Mouse (Mus musculus): ENCODE measurements at regions not wholly inside any gene's neighbourhood (a gene's known extent, or its start where the extent isn't known, plus 50 kb on each side); places are given as distances from the start of the nearest gene placed in this dataset.

- H3K4me3 ChIP-seq: no peak overlapping the region
- H3K4me1 ChIP-seq (replicated peaks): no peaks in the 10 kb centered on the region
- no peak overlapping the region for H3K4me2 ChIP-seq
- no peaks in the 10 kb centered on the region for H3K27me3 ChIP-seq
- ATAC-seq (ENCODE audit: low FRiP score, low read depth): no peak
- no peaks in the 10 kb centered on the region; the same call in 1 of the 2 replicates for H3K9me3 ChIP-seq
- no peak overlapping the region for H3K9ac ChIP-seq
- no peaks in the 10 kb centered on the region for H3K36me3 ChIP-seq
- H3K27ac ChIP-seq (replicated peaks): no peak overlapping the region
- 50% methylated on average over 8 of the region's 8 CpGs for WGBS
These were observed 716.9 kb downstream of the Vrk1 start for GRCm38 (mm10) chr12:106726920-106727319.

- no peaks in the 10 kb centered on the region for H3K27me3 ChIP-seq
- no peak overlapping the region for H3K27ac ChIP-seq (replicated peaks)
- no peak overlapping the region for H3K4me3 ChIP-seq
- ATAC-seq (ENCODE audit: low FRiP score, low read depth): no peak
- H3K36me3 ChIP-seq: no peaks in the 10 kb centered on the region
- H3K4me2 ChIP-seq: no peak overlapping the region
- H3K9me3 ChIP-seq: no peaks in the 10 kb centered on the region; the same call in 1 of the 2 replicates
- H3K4me1 ChIP-seq (replicated peaks): no peaks in the 10 kb centered on the region
- WGBS: 76% methylated on average over 3 of the region's 3 CpGs
- H3K9ac ChIP-seq: no peak overlapping the region
These were observed 717.5 kb downstream of the Vrk1 start for GRCm38 (mm10) chr12:106727486-106727885.

- WGBS: 83% methylated on average over 5 of the region's 5 CpGs
These were observed 719.7 kb downstream of the Vrk1 start for GRCm38 (mm10) chr12:106729686-106730085.

GRCm38 (mm10) chr12:106732108-106732857 is 722.3 kb downstream of the Vrk1 start:
- H3K4me1 ChIP-seq (replicated peaks): no peaks in the 10 kb centered on the region
- no peak overlapping the region for H3K27ac ChIP-seq (replicated peaks)
- no peak for ATAC-seq (ENCODE audit: low FRiP score, low read depth)
- H3K36me3 ChIP-seq: no peaks in the 10 kb centered on the region
- no peaks in the 10 kb centered on the region for H3K9me3 ChIP-seq
- no peak overlapping the region for H3K4me2 ChIP-seq
- H3K27me3 ChIP-seq: no peaks in the 10 kb centered on the region
- H3K9ac ChIP-seq: no peak overlapping the region
- no peak overlapping the region for H3K4me3 ChIP-seq
- 78% methylated on average over 16 of the region's 16 CpGs for WGBS

More at GRCm38 (mm10) chr12:106729686-106730085, 719.7 kb downstream of the Vrk1 start:
- no peaks in the 10 kb centered on the region for H3K27me3 ChIP-seq
- ATAC-seq (ENCODE audit: low FRiP score, low read depth): no peak
- H3K27ac ChIP-seq (replicated peaks): no peak overlapping the region
- H3K9ac ChIP-seq: no peak overlapping the region
- H3K4me2 ChIP-seq: no peak overlapping the region
- H3K4me1 ChIP-seq (replicated peaks): no peaks in the 10 kb centered on the region
- H3K4me3 ChIP-seq: no peak overlapping the region
- no peaks in the 10 kb centered on the region for H3K36me3 ChIP-seq
- no peaks in the 10 kb centered on the region; the same call in 1 of the 2 replicates for H3K9me3 ChIP-seq

DNA sequence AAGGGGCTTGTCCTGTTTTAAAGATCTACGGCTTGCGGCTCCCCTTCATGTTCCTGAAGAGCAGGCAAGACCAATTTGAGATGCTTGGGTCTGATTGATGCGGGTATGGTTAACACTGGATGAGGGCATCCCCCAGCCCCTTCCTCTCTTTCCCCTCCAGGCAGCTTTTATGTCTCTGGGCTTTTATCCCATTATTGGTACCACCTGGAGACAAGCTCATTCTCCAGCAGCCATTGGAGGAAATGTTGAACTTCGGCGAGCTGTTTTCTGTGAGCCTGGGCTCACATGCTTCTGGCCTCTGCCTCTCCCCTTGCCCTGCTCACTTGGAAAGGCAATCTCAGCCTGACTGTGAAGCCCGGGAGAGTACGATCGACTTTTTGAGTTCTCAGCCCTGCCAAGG is 738.7 kb downstream of the Vrk1 start:
- Histone ChIP-seq H3K27me3 (no peaks in the 10 kb centered on the region), H3K4me1 (replicated peaks) (no peaks in the 10 kb centered on the region), H3K4me3 (no peak overlapping the region), H3K27ac (replicated peaks) (no peak overlapping the region), H3K36me3 (no peaks in the 10 kb centered on the region), H3K4me2 (no peak overlapping the region), H3K9ac (no peak overlapping the region), H3K9me3 (no peaks in the 10 kb centered on the region)
- 89% methylated on average over 8 of the region's 8 CpGs for WGBS
- ATAC-seq (ENCODE audit: low FRiP score, low read depth): no peak

- Histone ChIP-seq H3K27me3 (no peaks in the 10 kb centered on the region), H3K4me2 (no peak overlapping the region), H3K9me3 (0 out of 2 replicates have a peak, but pooled peaks cover 4% of the 10 kb centered on the region), H3K9ac (no peak overlapping the region), H3K36me3 (no peaks in the 10 kb centered on the region), H3K27ac (replicated peaks) (no peak overlapping the region), H3K4me1 (replicated peaks) (no peaks in the 10 kb centered on the region), H3K4me3 (no peak overlapping the region)
- WGBS: 83% methylated on average over 7 of the region's 7 CpGs
- ATAC-seq (ENCODE audit: low FRiP score, low read depth): no peak
These were observed 724.9 kb upstream of the 3110018I06Rik start for GRCm38 (mm10) chr12:106763552-106763951.

- Histone ChIP-seq H3K9ac (no peak overlapping the region), H3K4me3 (no peak overlapping the region), H3K4me1 (replicated peaks) (no peaks in the 10 kb centered on the region), H3K27me3 (no peaks in the 10 kb centered on the region), H3K27ac (replicated peaks) (no peak overlapping the region), H3K4me2 (no peak overlapping the region), H3K9me3 (no peaks in the 10 kb centered on the region), H3K36me3 (no peaks in the 10 kb centered on the region)
- WGBS: 79% methylated on average over 7 of the region's 7 CpGs
- no peak for ATAC-seq (ENCODE audit: low FRiP score, low read depth)
These were observed 723.9 kb upstream of the 3110018I06Rik start for GRCm38 (mm10) chr12:106764516-106764915.

DNA sequence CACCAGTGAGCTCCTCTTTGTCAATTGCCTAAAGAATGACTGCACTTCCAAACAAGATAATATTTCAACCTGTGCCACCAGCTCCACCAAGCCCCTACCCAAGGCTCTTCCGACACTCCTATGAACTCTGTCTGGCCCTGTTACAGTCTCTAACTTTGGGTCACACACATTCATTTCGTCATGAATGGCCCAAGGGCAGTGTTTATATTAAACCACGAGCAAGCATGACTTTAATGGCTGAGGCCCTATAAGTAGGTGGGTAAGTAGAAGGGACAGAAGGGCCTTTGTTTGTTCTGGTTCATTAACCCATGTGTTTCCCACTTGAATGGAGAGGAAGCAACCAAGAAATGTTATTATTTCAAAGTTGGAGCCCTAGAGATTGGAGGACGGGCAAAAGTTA is 714.9 kb upstream of the 3110018I06Rik start:
- Histone ChIP-seq H3K27ac (replicated peaks) (no peak overlapping the region), H3K36me3 (no peaks in the 10 kb centered on the region), H3K4me1 (replicated peaks) (no peaks in the 10 kb centered on the region), H3K4me2 (no peak overlapping the region), H3K4me3 (no peak overlapping the region), H3K27me3 (no peaks in the 10 kb centered on the region), H3K9ac (no peak overlapping the region), H3K9me3 (no peaks in the 10 kb centered on the region)
- ATAC-seq (ENCODE audit: low FRiP score, low read depth): no peak
- WGBS: 70% methylated on average over 4 of the region's 4 CpGs

DNA sequence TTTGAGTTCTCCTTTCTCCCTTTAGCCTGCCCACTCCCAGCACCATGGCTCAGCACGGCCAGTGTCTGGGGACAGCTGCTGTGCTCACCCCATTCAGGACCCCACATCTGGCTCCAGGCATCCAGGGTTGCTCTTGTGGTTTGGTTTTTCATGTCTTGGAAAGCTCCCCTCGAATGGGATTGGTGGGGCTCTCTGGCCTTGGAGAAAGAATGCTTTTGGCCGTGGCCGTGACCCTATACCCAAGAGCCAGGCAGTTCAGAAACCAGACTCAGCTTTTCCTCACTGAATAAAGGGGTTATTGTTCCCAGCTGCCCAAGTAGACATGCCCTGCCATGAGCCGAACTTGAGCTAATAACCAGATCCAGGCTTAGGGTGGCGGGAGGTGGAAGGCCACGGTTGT is 691.8 kb upstream of the 3110018I06Rik start:
- Histone ChIP-seq H3K27ac (replicated peaks) (no peak overlapping the region), H3K27me3 (no peaks in the 10 kb centered on the region), H3K4me2 (no peak overlapping the region), H3K36me3 (no peaks in the 10 kb centered on the region), H3K9me3 (no peaks in the 10 kb centered on the region), H3K4me1 (replicated peaks) (no peaks in the 10 kb centered on the region), H3K4me3 (no peak overlapping the region), H3K9ac (no peak overlapping the region)
- no peak for ATAC-seq (ENCODE audit: low FRiP score, low read depth)
- WGBS: 79% methylated on average over 7 of the region's 7 CpGs

DNA sequence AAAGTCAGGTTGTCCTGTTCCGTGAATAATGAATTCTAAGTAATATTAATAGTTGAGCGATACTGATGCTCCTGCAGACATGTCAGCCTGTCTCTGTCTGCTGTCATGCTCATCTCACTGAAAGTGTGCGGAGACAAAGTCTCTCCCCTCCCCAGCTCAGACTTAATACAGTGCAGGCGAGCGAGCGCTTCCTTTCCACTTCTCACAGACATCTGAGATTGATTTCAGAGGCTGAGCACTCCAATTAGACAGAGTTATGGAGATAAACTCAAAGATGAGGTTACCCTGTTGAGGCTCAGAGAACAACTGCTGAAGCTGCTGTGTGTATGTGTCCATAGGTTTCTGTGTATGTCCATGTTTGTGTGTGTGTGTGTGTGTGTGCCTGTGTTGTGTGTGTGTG is 668.7 kb upstream of the 3110018I06Rik start:
- 86% methylated on average over 6 of the region's 6 CpGs for WGBS
- no peaks in the 10 kb centered on the region for H3K27me3 ChIP-seq
- no peaks in the 10 kb centered on the region for H3K36me3 ChIP-seq
- no peak overlapping the region for H3K4me2 ChIP-seq
- H3K27ac ChIP-seq (replicated peaks): no peak overlapping the region
- no peaks in the 10 kb centered on the region; the same call in 1 of the 2 replicates for H3K9me3 ChIP-seq
- no peak overlapping the region for H3K4me3 ChIP-seq
- H3K4me1 ChIP-seq (replicated peaks): no peaks in the 10 kb centered on the region
- no peak overlapping the region for H3K9ac ChIP-seq
- no peak for ATAC-seq (ENCODE audit: low FRiP score, low read depth)

- Histone ChIP-seq H3K4me2 (no peak overlapping the region), H3K4me1 (replicated peaks) (no peaks in the 10 kb centered on the region), H3K36me3 (no peaks in the 10 kb centered on the region), H3K4me3 (no peak overlapping the region), H3K9me3 (no peaks in the 10 kb centered on the region; the same call in 1 of the 2 replicates), H3K27me3 (no peaks in the 10 kb centered on the region), H3K9ac (no peak overlapping the region), H3K27ac (replicated peaks) (no peak overlapping the region)
- ATAC-seq (ENCODE audit: low FRiP score, low read depth): no peak
- 87% methylated on average over 4 of the region's 4 CpGs for WGBS
These were observed 666.1 kb upstream of the 3110018I06Rik start for GRCm38 (mm10) chr12:106822311-106822710.

GRCm38 (mm10) chr12:106828542-106828941 is 659.9 kb upstream of the 3110018I06Rik start:
- H3K9ac ChIP-seq: no peak overlapping the region
- no peak overlapping the region for H3K4me3 ChIP-seq
- no peak for ATAC-seq (ENCODE audit: low FRiP score, low read depth)
- no peak overlapping the region for H3K27ac ChIP-seq (replicated peaks)
- H3K4me1 ChIP-seq (replicated peaks): peaks cover 11% of the 10 kb centered on the region
- no peaks in the 10 kb centered on the region for H3K9me3 ChIP-seq
- H3K36me3 ChIP-seq: no peaks in the 10 kb centered on the region
- no peak overlapping the region for H3K4me2 ChIP-seq
- no peaks in the 10 kb centered on the region for H3K27me3 ChIP-seq
- 49% methylated on average over 3 of the region's 3 CpGs for WGBS

GRCm38 (mm10) chr12:106829323-106829722 is 659.1 kb upstream of the 3110018I06Rik start:
- H3K9ac ChIP-seq: no peak overlapping the region
- whole genome bisulfite sequencing: 17% methylated on average over 9 of the region's 9 CpGs
- no peak for ATAC-seq (ENCODE audit: low FRiP score, low read depth)

More at GRCm38 (mm10) chr12:106829323-106829722, 659.1 kb upstream of the 3110018I06Rik start:
- Histone ChIP-seq H3K27me3 (no peaks in the 10 kb centered on the region), H3K9me3 (no peaks in the 10 kb centered on the region), H3K4me2 (no peak overlapping the region), H3K4me3 (no peak overlapping the region), H3K27ac (replicated peaks) (no peak overlapping the region), H3K4me1 (replicated peaks) (peaks cover 11% of the 10 kb centered on the region), H3K36me3 (no peaks in the 10 kb centered on the region)
